Mouse (Mus musculus) spleen, adult 2 months (tissue): ENCODE data around the gene Kifc1. TPM values are rescaled to one million over a fixed set of nuclear protein-coding genes. Genes with fewer than 3 reads are reported as not detected.

ENCODE experiments used
- DNase-seq, 2 experiments: peaks; one replicate each; pipeline versions ENCODE4 v3.0.0 to v3.0.0-alpha.2; 2012 to 2021; ENCODE audit warnings: low spot score in 2 of 2, low read depth in 1 of 2
- H3K27ac ChIP-seq: fragments of 200-500 bp; 2 replicates; pipeline ENCODE4 v1.5.1; 2012; ENCODE audit warnings: low read length, inconsistent platforms; ENCODE audit not compliant: insufficient read depth
- H3K27me3 ChIP-seq: fragments of 200-500 bp; 2 replicates; pipeline ENCODE4 v1.6.1; 2012; ENCODE audit warnings: mild to moderate bottlenecking, moderate library complexity, low read length, inconsistent platforms; ENCODE audit not compliant: control insufficient read depth, insufficient read depth
- H3K36me3 ChIP-seq: fragments of 200-500 bp; 2 replicates; pipeline ENCODE4 v1.6.1; 2012; ENCODE audit warnings: mild to moderate bottlenecking, low read length, inconsistent platforms; ENCODE audit not compliant: control insufficient read depth, insufficient read depth
- H3K4me1 ChIP-seq: fragments of 200-500 bp; 2 replicates; pipeline ENCODE4 v1.6.1; 2011; ENCODE audit warnings: inconsistent platforms; ENCODE audit not compliant: control insufficient read depth, insufficient read depth, insufficient read length
- H3K4me3 ChIP-seq: fragments of 200-500 bp; 2 replicates; pipeline ENCODE4 v1.5.1; 2011; ENCODE audit warnings: mild to moderate bottlenecking, inconsistent platforms; ENCODE audit not compliant: insufficient read depth, insufficient read length; ENCODE audit errors: extremely low read depth
- CTCF ChIP-seq: fragments of 200-500 bp; IDR thresholded peaks from 2 replicates; pipeline ENCODE4 v1.5.1; 2011; ENCODE audit warnings: mild to moderate bottlenecking, inconsistent platforms; ENCODE audit not compliant: insufficient read depth, insufficient read length, insufficient replicate concordance; ENCODE audit errors: extremely low read depth
- POLR2A ChIP-seq: fragments of 200-500 bp; IDR thresholded peaks from 2 replicates; pipeline ENCODE4 v1.6.1; 2011; ENCODE audit warnings: low read depth, low read length, inconsistent platforms
- WGBS: fragments of 180-500 bp; shearing (Covaris S2); methylation state at CpG from one replicate; pipeline ENCODE4 v1.1.7; 2018; 5-methylcytosine and 5-hydroxymethylcytosine counted together
- polyA plus RNA-seq: library from polyadenylated mRNA; depleted of rRNA; stranded (reverse); fragments of >200 nt; gene quantifications from 2 replicates; pipeline ENCODE4 v1.2.3, GENCODE M21; 2012

Kifc1 gene
- polyA plus RNA-seq, 1 experiment, result 11.5 TPM

DNA sequence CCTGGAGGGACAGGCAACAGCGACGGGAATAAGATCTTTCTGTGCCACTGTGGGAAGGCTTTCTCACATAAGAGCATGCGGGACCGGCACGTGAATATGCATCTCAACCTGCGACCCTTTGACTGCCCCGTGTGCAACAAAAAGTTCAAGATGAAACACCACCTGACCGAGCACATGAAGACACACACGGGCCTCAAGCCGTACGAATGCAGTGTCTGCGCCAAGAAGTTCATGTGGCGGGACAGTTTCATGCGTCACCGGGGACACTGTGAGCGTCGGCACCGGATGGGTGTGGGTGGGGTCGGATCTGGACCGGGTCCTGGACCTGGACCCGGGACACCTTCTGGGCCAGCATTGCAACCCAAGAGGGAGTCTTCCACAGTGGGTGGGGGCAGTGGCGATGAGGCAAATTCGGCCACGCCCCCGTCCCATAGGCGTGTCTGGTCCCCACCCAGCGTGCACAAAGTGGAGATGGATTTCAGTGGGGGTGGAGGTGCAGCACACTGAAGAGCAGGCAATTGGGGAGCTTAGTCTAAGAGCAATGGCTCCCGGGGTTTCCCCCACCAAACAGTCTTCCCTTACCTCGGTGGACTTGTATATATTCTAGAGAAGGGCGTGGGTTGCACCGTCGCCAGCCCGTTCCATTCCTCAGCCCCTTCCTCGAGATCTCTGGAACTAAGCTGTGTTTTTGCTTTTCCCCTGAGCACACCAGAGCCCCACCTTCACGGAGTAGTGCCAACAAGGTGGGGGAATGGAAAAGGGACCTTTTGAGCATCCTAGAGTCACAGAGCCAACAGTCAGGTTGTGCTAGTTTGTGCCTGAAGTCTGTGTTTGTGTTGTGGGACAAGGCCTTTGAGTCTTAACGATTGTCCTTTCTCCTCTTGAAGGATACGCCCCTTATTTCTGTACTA lies 28.1 kb upstream of the Kifc1 start:
- peaks cover 21% of the 10 kb centered on the region for H3K36me3 ChIP-seq
- peak overlapping the region; percentile 95 for H3K27ac ChIP-seq
- peaks cover 17% of the 10 kb centered on the region; the same call in 1 of the 2 replicates for H3K4me1 ChIP-seq
- DNase-seq, result no peak
- peak overlapping the region; percentile 94; the same call in 1 of the 2 replicates for H3K4me3 ChIP-seq
- H3K27me3 ChIP-seq, result no peaks in the 10 kb centered on the region
- TF ChIP-seq CTCF (no peak), POLR2A (no peak)
- WGBS, result 70% methylated on average over 37 of the region's 37 CpGs

DNA sequence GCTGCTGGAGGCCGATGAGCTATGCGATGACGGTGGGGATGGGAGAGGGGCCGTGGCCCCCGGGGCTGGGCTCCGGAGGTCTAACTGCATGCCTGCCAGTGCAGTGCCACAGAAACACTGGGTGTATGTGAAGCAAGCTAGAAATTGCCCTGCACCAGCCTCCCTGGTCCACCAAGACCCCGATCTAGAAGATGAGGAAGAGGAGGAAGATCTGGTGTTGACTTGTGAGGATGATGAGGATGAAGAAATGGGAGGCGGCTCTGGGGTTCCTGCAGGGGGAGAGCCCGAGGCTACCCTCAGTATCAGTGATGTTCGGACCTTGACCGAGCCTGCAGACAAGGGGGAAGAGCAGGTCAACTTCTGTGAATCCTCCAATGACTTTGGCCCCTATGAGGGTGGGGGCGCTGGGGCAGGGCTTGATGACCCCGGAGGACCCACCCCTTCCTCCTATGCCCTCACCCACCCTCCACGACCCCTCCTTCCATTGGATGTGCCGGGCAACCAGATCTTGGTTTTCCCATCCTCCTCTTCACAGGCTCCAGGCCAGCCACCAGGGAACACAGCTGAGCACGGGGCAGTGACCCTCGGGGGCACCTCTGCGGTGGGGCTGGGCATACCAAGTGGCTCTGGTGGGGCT lies 27.3 kb upstream of the Kifc1 start:
- peaks cover 25% of the 10 kb centered on the region for H3K36me3 ChIP-seq
- 95% methylated on average over 18 of the region's 18 CpGs for WGBS
- H3K4me1 ChIP-seq, result peaks cover 17% of the 10 kb centered on the region; the same call in 1 of the 2 replicates
- H3K27ac ChIP-seq, result no peak overlapping the region
- no peaks in the 10 kb centered on the region for H3K27me3 ChIP-seq
- TF ChIP-seq POLR2A, result no peak
- no peak for TF ChIP-seq CTCF
- no peak for DNase-seq
- no peak overlapping the region for H3K4me3 ChIP-seq

DNA sequence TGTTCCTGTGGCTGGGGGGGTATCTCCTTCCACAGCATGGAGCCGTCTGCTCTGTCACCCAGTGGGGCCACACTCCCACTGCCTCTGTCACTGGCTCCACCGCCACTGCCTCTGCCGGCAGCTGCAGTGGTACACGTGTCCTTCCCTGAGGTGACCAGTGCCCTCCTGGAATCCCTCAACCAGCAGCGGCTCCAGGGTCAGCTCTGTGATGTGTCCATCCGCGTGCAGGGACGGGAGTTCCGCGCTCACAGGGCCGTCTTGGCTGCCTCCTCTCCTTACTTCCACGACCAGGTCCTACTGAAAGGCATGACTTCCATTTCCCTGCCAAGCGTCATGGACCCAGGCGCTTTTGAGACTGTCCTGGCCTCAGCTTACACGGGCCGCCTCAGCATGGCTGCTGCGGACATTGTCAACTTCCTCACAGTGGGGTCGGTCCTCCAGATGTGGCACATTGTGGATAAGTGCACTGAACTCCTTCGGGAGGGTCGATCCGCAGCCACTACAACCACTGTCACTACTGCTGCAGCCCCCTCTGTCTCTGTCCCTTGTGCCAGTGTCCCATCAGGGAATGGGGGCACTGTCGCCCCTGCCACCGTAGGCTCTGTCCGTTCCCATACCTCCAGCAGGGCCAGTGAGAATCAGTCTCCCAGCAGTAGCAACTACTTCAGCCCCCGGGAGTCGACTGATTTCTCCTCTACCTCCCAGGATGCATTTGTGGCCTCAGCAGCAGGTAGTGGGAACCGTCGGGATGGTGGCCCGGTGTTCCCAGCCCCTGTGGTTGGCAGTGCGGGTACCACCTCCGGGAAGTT lies 26.6 kb upstream of the Kifc1 start:
- no peak for DNase-seq
- peaks cover 27% of the 10 kb centered on the region for H3K36me3 ChIP-seq
- H3K27ac ChIP-seq, result no peak overlapping the region
- H3K4me3 ChIP-seq, result no peak overlapping the region
- WGBS, result 88% methylated on average over 31 of the region's 31 CpGs
- TF ChIP-seq POLR2A (no peak), CTCF (no peak)
- no peaks in the 10 kb centered on the region for H3K27me3 ChIP-seq
- peaks cover 15% of the 10 kb centered on the region; the same call in 1 of the 2 replicates for H3K4me1 ChIP-seq

DNA sequence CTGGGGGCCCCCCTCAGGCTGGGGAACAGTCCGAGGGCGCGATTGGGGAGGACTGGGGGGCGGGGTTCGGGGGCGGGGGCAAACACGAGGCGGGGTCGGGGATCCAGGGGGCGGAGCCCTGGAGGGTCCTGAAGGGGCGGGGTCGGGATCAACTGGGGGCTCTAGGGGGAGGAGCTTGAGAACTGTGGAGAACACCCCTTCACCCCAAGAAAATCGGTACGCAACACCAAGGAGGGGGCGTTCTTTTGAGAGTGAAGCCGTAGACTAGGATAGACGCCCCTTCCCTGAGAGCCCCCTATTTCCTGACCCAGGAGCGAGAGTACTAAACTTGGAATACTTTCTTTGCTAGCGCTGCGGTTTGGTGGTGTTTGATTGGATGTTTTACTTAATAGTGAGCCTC lies 25.8 kb upstream of the Kifc1 start:
- no peak for DNase-seq
- peaks cover 31% of the 10 kb centered on the region for H3K36me3 ChIP-seq
- no peaks in the 10 kb centered on the region for H3K27me3 ChIP-seq
- TF ChIP-seq CTCF (no peak), POLR2A (no peak)
- H3K4me1 ChIP-seq, result peaks cover 15% of the 10 kb centered on the region; the same call in 1 of the 2 replicates
- peak overlapping the region; percentile 63 for H3K4me3 ChIP-seq
- WGBS, result 2% methylated on average over 10 of the region's 20 CpGs
- no peak overlapping the region for H3K27ac ChIP-seq

DNA sequence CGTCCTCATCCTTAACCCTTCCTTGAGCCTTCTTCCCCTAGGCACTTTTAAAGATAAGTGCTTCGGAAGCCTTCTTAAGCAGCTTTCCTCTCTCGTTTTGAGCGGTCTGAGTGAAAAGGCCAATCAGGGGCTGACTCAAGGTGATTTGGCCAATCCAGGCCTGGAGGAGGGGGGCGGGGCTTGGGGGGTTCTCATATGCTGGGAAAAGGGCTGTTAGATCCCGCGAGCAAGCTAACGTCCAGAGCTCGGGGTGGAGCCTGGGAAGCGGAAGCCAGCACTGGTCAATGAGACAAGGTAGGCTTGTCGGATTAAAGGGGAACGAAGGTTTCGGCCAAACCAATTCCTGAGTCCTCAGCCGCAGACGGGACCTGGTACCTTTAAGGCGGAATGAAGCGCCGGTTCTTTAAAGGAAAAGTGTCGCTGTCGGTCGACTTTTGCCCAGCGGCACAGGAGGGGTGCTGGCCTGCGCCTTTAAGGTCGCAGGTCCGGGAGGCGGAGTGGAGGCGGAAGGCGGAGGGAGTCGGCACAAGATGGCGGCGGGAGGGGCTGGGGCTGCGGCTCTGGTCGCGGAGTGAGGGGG lies 25.3 kb upstream of the Kifc1 start, which contains the start of the genes Tapbp and Zbtb22:
Tapbp (plus strand) TSS at position 229 of the 580 bp plus-strand sequence.
Zbtb22 (plus strand) TSS at position 234 of the 580 bp plus-strand sequence.
- WGBS, result under 1% methylated on average over 29 of the region's 34 CpGs
- Histone ChIP-seq H3K27ac (peak within 1 kb of the TSS; percentile 64), H3K4me3 (peak within 1 kb of the TSS; percentile 63), H3K27me3 (no peaks in the 10 kb centered on the region), H3K4me1 (peaks cover 15% of the 10 kb centered on the region; the same call in 1 of the 2 replicates), H3K36me3 (peaks cover 32% of the 10 kb centered on the region)
- DNase-seq, result peak; percentile 94
- TF ChIP-seq CTCF (no peak), POLR2A (0 out of 2 replicates have a peak, but pooled peaks have one; percentile 1)

DNA sequence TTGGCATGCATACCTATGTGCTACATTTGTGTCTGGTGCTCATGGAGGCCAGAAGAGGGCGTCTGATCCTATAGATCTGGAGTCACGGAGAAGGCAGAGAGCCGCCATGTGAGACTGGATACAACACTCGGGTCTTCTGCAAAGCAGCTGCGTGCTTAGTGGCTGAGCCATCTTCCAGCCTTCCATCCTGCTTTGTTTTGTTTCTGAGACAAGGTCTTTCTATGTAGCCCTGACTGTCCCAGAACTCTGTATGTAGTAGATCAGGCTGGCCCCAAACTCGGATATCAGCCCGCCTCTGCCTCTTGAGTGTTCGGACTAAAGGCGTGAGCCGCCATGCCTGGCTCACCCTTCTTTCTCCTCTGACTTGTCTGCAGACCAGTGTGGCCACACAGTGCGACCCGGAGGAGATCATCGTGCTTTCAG lies 24.5 kb upstream of the Kifc1 start:
- WGBS, result 85% methylated on average over 13 of the region's 13 CpGs
- H3K27me3 ChIP-seq, result no peaks in the 10 kb centered on the region
- peaks cover 15% of the 10 kb centered on the region; the same call in 1 of the 2 replicates for H3K4me1 ChIP-seq
- no peak overlapping the region for H3K4me3 ChIP-seq
- H3K36me3 ChIP-seq, result peaks cover 32% of the 10 kb centered on the region
- TF ChIP-seq CTCF (no peak), POLR2A (no peak)
- no peak overlapping the region for H3K27ac ChIP-seq
- no peak for DNase-seq
